Mouse (Mus musculus) neutrophil, adult 59 days (primary cell): ENCODE measurements around the gene Olfr393. TPM values are rescaled to one million over a fixed set of nuclear protein-coding genes. Genes with fewer than 3 reads are reported as not detected.

ENCODE experiments used
- total RNA-seq, 2 experiments: library from RNA; stranded (reverse); gene quantifications; 1 replicate in 1 of 2; 2 replicates in 1 of 2; pipeline ENCODE4 v1.2.4; 2023

Gene Olfr393
- not detected for total RNA-seq

GRCm38 (mm10) chr11:73851354-73851753 is at the start of gene Olfr393:
TSS of gene Olfr393 (minus strand) at chr11:73851454.

GRCm38 (mm10) chr11:73890671-73891070 is 39.4 kb upstream of the Olfr393 start, which contains the start of gene Olfr394:
TSS of gene Olfr394 (minus strand) at chr11:73890771.

GRCm38 (mm10) chr11:73816949-73817348 is 34.3 kb downstream of the Olfr393 start, which contains the start of gene Olfr392:
TSS of gene Olfr392 (minus strand) at chr11:73817049.

GRCm38 (mm10) chr11:73802952-73803351 is 48.3 kb downstream of the Olfr393 start, which contains the start of gene Olfr391-ps:
TSS of gene Olfr391-ps (minus strand) at chr11:73803052.

Other genes starting within 250 kb of the Olfr393 start
- gene Zfp735, start 162.7 kb downstream of the Olfr393 start, total RNA-seq, result not detected
- not detected for gene Olfr389, start 70.7 kb downstream of the Olfr393 start, total RNA-seq
- not detected for gene Olfr390, start 68.5 kb downstream of the Olfr393 start, total RNA-seq
- gene Olfr391-ps, start 48.4 kb downstream of the Olfr393 start, total RNA-seq, result not detected
- not detected for gene Olfr392, start 34.4 kb downstream of the Olfr393 start, total RNA-seq
- not detected for gene Olfr394, start 39.3 kb upstream of the Olfr393 start, total RNA-seq
- gene Olfr395, start 57.8 kb upstream of the Olfr393 start, total RNA-seq, result not detected
- not detected for gene Olfr23, start 85.2 kb upstream of the Olfr393 start, total RNA-seq
- not detected for gene Olfr397, start 109.4 kb upstream of the Olfr393 start, total RNA-seq
- not detected for gene Olfr398, start 139.0 kb upstream of the Olfr393 start, total RNA-seq
- not detected for gene Olfr139, start 205.1 kb upstream of the Olfr393 start, total RNA-seq
- not detected for gene Olfr399, start 205.2 kb upstream of the Olfr393 start, total RNA-seq
- gene Zfp616, start 218.5 kb upstream of the Olfr393 start, total RNA-seq, result not detected